Mouse (Mus musculus) ES-Bruce4 (cell line): Measurements from ENCODE around the gene Ntf3.

Experiments used
- CTCF ChIP-seq: IDR thresholded peaks from one replicate; pipeline ENCODE4 v1.8.1; 2011; ENCODE audit warnings: low read depth, low read length
- EP300 ChIP-seq: IDR thresholded peaks from 2 replicates; pipeline ENCODE4 v1.6.1; 2011; ENCODE audit warnings: low read depth, low read length; ENCODE audit not compliant: insufficient read depth
- POLR2A ChIP-seq: IDR thresholded peaks from one replicate; pipeline ENCODE4 v1.8.1; 2011; ENCODE audit warnings: low read length; ENCODE audit not compliant: insufficient read depth

- TF ChIP-seq POLR2A (no peak), CTCF (no peak), EP300 (no peak)
Observed at GRCm38 (mm10) chr6:126202959-126203358, 36.2 kb upstream of the Ntf3 start.
